Mouse (Mus musculus): ENCODE data around the gene Kidins220.
A peak's percentile ranks its signal among the peaks of the same experiment; 100 is the strongest.

Gene Kidins220

DNA sequence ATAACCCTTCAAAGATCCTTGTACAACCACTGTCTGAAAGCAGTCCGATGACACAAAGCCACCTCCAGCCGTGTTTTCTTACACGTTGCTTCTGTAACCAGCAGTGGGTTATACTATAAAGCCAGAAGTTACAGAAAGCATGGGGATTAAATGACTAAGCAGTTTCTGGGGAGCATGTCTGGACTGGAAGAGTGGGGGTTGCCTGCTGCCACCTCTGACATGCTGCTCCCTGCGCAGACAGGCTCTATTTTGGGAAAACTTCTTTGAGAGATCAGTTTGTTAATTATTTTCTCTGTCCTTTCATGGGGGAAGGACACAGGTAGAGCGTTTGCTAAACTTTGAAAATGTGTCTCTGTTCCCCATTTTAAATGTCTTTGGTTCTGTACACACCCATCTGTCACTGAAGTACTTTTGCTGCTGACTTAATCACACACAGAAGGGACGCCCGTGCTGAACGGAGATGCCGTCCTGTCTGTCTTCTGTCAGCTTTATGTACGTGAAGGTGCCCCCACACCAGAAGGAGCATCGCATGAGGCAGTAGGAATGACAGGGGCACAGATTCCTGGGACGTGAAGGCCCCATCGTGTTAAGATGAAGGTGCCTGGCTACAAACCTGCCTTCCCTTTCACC is 11.2 kb upstream of the Kidins220 start:
- DNase-seq (ENCODE audit: low spot score in 2 of 2) = no peak

DNA sequence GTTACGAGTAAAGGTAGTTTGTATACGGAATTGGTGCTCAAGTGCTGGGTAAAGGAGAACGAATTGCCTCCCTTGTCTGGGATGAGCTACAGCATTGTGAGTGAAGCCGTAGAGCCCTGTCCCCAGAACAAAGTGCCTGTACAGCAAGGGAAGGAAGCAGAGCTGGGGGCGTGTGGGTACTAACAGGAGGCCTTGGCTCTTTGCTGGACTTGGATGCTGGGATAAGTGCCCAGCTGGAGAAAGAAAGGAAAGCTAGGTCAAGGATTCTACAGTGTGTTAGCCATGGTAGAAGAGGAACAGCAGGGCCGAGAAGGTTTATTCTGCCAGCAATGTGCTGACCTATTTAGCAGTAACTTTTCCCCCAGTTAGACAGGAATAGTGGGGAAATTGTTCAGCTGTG is 9.3 kb upstream of the Kidins220 start:
- no peak for DNase-seq (ENCODE audit: low spot score in 2 of 2)

DNA sequence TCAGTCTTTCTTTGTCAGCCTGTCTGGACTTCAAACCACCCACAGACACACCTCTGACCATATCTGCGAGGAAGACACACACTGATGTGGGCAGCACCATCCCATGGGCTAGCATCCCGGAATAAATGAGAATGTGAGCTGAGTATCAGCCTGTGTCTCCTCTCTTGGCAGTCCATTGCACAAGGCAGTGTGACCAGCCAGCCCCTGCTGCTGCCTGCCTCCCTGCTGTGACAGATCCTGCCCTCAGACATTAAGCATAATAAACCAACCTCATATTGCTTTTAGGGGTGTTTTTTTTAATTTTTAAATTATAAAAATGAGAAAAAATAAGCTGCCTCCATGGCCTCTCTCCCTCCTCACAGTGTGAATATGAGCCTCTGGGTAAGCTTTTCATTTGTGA is 8.7 kb upstream of the Kidins220 start:
- DNase-seq (ENCODE audit: low spot score in 2 of 2) = no peak

DNA sequence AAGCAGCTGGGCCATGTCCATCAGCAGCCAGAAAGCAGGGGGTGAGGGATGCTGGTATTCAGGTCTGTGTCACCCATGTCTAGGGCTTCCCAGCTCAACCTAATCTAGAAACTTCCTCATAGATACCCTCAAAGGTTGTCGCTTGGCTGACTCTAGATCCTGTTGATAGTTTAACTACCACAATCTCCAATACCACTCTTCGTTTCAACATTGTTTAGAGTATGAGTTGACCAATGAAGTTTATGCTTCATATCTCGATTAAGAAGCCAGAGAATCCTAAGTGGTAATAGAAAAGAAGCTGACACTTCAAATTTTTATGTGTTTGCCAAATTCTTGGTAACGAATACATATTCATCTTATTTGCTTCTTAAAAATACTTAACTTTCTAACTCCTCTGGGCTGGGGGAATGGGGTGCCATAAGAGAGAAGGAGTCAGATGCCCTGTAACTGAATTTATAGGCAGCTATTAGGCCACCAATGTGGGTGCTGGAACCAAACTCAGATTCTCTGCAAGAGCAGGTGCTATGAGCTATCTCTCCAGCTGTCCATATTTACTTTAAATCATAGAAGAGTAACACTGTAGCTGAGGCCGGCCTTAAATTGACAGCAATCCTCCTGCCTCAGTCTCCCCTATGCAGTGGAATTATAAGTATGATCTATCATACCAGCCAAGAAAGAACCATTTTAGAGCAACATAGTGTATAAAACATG is 3.1 kb upstream of the Kidins220 start:
- DNase-seq (ENCODE audit: low spot score in 2 of 2) = no peak

DNA sequence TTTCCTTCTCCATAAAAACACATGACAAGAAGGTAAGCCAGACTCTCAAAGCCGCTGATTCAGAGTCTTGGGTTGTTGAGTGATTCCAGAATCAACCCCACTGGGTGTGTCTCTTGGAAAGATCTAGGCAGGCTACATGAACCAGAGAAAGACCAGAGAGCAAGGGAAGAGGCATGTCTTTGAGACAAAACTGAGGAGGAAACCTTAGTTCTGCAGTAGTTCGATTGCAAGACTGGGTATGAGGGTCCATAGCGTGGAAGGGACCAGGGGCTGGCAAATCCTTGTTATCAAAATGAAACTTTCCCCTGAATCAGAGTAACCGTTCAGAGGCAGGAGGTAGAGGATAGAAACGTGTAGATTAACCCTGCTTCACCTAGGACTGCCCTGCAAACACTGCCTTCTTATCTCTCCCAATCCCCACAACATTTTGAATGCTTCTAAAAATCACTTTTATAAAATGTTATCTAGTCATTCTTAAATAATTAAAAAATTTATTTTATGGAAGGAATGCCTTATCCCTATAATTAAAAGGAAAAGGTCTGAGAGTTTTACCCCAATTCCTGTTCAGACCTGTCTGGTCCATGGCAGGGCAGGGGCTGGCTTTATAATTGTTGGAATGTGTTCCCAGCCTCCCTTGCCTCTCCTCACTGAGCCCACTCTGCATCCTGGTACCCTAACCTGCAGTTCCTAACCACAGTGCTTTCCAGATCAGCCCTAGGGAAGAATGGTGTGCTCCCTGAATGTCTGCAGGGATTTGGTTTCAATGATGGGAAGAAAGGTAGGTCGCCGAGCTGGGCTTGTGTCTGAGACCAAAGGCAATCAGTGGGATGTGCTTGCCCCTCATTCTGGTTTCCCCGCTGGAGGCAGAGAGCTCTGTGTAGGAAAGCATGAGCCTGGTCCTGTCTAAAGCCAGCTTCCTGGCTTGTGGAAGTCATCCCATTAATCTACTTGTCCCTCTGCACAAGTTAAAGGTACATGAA is 2.1 kb upstream of the Kidins220 start:
- DNase-seq (ENCODE audit: low spot score in 2 of 2) = no peak

DNA sequence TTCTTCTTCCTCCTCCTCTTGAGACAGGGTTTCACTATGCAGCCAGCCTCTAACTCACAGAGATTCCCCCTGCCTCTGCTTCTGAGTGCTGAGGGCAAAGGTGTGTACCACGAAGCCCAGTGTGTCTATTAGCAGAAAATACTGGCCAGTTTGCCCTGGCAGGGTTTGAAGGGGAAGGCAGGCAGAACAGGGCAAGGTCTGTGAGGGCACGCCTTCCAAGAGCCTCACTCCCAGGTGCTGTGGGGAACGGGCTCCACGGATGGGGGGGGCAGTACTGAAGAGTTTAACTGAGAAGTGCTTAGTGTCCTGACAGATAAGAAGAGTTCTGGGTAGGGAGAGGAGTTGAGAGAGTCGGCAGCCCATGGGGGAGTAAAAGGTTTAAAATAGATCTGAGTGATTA is 1.1 kb upstream of the Kidins220 start:
- no peak for DNase-seq (ENCODE audit: low spot score in 2 of 2)

DNA sequence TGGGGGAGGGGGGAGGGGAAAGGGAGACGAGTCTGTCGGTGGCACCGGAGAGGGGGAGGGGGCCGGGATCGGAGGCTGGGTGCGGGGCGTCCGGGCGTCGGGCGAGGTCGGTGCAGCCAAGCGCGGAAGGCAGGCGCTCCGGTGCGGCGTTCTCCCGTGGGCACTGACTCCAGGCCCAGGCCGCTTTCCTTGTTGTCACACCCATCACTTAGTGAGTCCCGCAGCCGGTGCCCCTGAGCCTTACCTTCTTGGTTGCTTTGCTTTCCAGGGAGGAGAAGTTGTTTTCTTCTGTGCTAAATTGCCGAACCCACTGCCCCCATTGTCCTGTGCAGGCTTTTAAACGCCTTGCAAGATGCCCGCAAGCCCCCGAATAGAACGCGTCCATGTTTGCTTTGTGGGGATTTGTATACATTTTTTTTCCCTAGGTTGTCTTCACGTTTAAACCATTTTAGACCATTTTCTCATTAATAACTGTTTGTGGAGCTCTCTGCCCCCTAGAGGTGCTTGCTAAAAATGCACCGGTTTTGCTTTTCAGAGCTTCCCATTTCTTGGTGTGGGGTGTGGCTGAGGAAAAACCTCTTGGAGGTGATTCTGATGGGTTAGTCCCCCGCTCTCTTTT is 499 bp downstream of the Kidins220 start:
- DNase-seq (ENCODE audit: low spot score in 2 of 2) = peak; percentile 51 to 60

DNA sequence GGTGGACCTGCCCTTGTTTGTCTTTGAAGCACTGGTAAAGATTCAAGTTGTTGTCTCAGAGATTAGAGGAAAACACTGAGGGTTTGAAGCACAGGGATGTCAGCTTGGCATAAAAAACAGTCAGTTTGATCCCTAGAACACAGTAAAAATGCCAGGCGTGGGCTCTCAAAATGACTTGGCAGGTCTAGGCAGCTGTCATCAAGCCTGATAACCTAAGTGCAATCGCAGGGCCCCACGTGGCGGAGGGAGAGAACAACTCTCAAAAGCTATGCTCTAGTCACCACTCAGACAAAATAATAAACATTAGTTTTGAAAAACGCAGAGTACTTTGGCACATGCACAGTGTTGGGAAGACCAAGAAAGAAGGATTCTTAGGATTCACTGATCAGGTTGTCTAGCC is 10.5 kb downstream of the Kidins220 start:
- DNase-seq (ENCODE audit: low spot score in 2 of 2) = no peak

DNA sequence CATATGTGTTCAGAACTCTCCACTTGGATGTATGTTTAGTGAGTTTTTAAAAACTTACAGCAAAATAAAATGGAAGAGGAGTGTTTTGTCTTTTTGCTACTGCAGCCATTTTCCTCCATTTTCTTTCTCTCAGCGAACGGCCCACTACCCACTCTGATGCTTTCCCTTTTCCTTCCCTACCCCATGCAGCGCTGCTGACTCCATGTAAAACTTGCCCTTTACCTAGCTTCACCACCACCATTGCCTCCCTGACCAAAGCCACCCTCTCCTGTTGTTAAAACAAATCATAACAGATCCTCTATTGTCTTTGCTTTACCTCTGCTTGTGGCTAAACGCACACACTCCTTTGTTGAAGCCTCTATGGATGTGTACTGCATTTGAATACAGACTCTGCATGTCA is 20.6 kb downstream of the Kidins220 start:
- no peak for DNase-seq (ENCODE audit: low spot score in 2 of 2)

DNA sequence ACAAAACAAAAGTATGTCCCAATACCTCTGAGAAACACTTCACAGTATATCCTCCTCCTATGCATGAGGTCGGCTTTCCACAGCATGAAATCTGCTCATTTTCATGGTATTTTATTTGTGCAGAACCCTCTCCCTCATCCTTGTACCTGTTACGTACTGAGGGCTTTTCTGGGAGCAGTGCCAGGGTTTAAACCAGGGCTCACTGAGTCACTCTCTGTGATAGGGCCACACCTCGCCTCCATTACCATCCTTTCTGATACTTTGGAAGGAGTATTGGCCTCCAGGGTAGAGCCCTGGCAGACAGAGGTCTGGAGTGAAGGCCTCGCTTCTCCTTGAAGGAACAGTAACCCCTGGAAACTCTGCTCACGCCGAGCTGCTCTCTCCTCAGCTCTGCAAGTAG is 30.6 kb downstream of the Kidins220 start:
- DNase-seq (ENCODE audit: low spot score in 2 of 2) = no peak

DNA sequence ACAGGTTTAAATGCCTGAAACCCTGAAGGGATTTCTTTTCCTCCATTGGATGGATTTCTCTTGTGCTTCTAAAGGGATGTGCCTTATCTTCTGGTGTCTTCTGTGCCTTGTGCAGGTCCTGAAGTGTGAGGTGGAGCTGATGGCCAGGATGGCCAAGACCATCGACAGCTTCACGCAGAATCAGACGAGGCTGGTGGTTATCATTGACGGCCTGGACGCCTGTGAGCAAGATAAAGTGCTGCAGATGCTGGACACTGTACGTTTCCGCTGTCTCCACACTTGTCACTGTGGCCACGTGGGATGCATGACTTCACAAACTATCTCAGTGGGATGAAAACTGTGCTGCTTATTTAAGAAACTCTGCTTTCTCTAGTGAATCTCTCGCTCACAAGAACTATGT is 35.2 kb downstream of the Kidins220 start:
- no peak for DNase-seq (ENCODE audit: low spot score in 2 of 2)

DNA sequence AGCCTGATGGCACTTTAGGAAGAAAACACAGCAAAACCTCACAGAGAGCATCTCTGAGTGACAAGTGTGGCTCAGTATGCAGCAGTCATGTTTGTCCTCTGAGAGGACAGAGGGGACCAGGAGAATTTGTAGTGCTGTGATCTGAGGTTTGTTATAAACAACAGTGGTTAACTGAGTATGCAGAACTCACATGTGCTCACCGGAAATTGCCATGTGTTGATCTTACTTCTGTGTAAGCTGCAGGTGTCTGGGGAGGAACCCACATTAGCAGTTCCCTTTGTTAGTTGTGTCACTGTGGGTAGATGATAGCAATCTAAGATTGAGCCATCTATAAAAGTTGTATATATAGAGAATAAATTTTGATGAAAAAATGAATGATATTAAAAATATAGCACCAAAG is 35.7 kb downstream of the Kidins220 start:
- no peak for DNase-seq (ENCODE audit: low spot score in 2 of 2)

DNA sequence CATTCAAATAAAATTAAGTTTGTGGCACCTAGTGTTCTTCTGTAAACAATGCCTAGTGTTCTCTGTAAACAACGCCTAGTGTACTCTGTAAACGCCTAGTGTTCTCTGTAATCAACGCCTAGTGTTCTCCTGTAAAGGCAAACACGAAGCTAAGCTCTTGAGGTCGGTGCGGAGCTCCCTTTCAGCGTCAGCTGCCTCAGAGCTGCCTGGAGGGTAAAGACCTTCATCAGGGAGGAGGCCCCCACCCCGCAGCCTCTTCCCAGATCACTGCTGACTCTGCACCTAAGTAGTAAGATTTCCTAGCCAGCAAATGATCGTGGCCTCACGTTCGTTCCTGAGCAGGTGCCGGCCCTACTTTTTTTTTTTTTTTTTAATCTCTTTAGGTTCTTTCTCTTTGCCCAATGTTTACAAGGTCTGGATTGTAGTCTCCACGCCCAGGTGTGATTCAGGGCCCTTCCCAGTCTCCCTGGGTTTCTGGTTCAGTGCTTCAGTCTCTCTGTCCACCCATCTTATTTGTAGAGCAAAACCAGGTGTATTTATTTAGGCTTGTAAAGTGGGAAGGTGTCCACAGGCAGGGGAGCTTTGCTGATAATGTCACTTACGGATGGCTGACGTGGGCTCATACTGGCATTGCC is 37.1 kb downstream of the Kidins220 start:
- DNase-seq (ENCODE audit: low spot score in 2 of 2) = no peak

DNA sequence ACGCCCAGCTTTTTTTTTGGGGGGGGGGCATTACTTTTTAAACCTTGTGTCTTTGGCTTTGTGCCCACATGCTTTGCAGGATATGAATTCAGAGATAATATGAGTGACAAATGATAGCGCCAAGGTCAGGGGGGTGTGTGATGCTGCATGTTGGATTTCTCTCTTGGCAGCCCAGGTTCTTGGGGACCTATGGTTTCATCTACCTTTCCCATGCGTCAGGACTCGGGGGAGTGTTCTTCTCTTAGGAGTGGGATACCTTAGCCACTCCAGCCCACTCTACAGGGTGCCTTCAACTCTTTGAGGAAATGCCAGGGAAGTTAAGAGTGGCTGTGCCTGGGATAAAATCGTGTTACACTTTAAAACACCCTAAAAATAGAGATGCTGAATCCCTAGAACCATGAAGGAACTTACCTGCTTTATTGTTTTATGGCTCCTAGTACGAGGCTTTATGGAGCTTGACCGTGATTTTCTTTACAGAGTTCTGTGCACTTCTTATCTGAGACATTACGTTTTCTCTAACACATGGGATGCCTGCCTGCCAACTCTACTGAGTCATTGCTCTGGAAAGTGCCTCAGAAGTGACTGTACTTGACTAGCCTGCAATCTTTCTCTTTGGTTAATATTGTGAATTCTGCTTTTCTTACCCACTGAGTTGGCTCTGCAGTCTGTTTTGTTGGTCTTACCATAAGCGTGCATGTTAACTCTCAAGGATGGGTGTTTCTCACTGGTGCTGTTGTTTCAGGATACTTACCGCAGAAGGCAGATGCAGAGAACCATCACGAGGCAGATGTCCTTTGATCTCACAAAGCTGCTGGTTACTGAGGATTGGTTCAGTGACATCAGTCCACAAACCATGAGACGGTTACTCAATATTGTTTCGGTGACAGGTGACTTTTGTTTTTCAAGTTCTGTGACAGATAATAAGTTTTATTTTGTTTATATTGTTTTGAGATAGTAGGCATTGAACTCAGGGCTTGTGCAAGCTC is 38.1 kb downstream of the Kidins220 start:
- DNase-seq (ENCODE audit: low spot score in 2 of 2) = no peak

DNA sequence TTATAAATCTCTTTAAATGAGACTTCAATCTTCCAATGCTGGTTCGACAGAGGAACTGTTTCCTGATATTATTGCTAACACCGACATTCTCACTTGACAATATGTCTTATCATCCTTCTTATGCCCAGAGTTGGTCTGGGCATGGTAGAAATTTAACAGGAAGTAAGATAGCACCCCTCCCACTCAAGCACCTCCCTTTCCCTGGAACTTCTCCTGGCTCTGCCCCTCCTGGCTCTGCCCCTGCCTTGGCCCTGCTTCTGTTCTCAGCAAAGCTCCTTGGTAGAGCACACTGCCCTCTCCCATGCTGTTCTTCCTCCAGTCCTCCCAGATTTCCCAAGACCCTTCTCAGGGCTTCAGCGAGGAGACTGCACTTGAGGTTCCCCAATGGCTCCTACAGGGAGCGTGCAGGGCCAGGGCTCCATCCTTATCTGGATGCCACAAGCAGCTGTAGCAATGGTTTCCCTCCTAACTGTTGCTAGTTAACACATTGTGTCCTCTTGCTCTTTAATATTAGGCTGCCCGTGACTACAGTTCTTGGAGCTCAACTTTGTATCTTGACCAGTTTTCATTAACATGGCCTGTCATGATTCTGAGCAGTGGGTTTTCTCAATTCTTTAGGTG is 39.7 kb downstream of the Kidins220 start:
- DNase-seq (ENCODE audit: low spot score in 2 of 2) = no peak

DNA sequence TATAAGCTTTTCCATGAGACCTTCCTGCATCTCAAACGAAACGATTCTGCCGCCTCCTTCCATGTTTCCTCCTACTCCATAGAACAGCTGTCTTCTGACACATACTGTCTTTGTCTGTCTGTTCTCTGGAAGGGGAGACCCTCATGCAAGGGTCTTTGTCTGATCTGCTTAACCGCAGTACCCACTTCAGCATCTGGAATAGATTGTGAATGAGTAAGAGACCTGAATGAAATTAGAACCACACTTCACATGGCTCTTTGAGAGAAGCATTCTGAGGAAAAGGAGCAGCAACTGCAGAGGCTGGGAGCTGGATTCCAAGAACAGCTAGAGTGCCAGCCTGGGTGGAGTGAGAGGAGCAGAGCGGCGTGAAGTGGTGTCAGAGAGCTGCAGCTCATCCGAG is 40.2 kb downstream of the Kidins220 start:
- no peak for DNase-seq (ENCODE audit: low spot score in 2 of 2)

DNA sequence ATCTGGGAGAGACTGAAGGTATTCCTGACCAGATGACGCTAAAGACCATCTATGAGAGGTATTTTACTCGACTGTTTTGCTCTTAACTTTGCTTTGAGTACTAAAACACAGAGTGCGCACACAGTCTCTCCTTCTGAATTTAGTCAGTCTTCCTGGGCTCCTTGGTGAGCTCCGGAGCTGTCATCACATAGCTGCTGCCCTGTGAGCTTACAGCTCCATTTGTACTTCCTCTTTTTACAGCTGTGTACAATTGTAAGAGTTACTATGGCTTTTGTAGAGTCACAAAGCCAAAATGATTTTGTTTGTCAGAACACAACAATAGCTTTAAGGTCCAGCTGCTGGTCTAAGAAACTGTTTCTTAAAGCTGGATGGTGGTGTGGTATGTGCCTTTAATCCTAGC is 42.3 kb downstream of the Kidins220 start:
- DNase-seq (ENCODE audit: low spot score in 2 of 2) = no peak

DNA sequence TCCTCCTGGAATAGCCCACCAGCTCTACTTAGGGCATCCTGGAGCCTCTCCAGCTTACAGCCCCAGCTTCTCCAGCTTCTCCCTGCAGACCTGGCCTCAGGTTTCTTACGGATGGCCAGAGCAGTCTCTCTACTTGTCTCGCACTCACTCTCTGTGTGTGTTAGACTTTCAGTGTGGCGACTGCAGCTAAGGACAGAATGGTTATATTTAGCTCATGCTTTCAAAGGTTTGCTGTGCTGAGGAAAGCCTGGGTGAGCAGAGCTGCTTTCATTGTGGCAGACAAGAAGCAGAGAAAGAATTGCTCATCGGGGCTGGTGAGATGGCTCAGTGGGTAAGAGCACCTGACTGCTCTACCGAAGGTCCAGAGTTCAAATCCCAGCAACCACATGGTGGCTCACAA is 46.3 kb downstream of the Kidins220 start:
- no peak for DNase-seq (ENCODE audit: low spot score in 2 of 2)

DNA sequence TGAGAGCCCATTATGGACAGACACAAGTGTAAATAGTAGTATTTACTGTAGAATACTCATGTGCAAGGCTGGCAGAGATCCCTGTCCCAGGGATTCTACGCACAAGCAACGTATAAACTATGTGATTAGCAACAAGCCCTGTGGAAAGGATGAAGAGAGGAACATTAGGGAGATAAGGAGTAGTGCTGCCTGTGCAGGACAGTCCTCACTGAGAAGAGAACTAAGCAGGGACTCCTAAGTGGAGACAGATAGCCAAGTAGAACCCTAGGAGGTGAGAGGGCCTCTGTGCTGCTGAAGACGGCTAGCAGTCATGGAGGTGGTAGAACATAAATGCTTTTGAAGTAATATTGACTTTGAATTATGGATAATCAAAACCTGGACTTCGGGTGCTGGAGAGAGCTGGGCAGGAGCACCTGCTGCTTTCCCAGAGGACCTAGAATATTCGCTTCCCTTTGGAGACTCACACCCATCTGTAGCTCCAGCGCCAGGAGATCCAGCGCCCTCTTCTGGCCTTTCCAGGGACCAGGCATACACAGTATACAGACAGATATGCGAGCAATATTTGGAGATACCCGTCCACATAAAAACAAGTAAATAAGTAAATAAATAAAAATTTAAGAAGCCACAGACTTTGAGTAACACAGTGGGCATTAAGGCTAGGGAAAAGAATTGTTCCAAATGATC is 50.3 kb downstream of the Kidins220 start:
- no peak for DNase-seq (ENCODE audit: low spot score in 2 of 2)

Measured in spleen, postnatal 36 days (tissue).